Mouse (Mus musculus) C2C12 (cell line): Measurements from ENCODE around the gene Pccb.

ENCODE experiments used
- CEBPB ChIP-seq: IDR thresholded peaks from one replicate; pipeline ENCODE4 v1.6.1; 2011; ENCODE audit warnings: low read depth, mild to moderate bottlenecking, control low read depth, moderate library complexity
- CTCF ChIP-seq: IDR thresholded peaks from one replicate; pipeline ENCODE4 v1.5.1; 2011; ENCODE audit not compliant: control insufficient read depth, insufficient read depth, insufficient read length
- FOSL1 ChIP-seq: IDR thresholded peaks from one replicate; pipeline ENCODE4 v1.8.0; 2011; ENCODE audit warnings: mild to moderate bottlenecking, low read length; ENCODE audit not compliant: poor library complexity, insufficient read depth, severe bottlenecking
- MAX ChIP-seq: IDR thresholded peaks from one replicate; pipeline ENCODE4 v1.6.1; 2011; ENCODE audit warnings: mild to moderate bottlenecking, control low read depth
- MYOD1 ChIP-seq: IDR thresholded peaks from one replicate; pipeline ENCODE4 v1.6.1; 2011; ENCODE audit warnings: low read depth; ENCODE audit not compliant: control insufficient read depth, insufficient read length
- MYOG ChIP-seq: IDR thresholded peaks from one replicate; pipeline ENCODE4 v1.6.1; 2011; ENCODE audit not compliant: control insufficient read depth, insufficient read length; ENCODE audit errors: extremely low read depth
- USF1 ChIP-seq: IDR thresholded peaks from one replicate; pipeline ENCODE4 v1.6.1; 2011; ENCODE audit warnings: low read depth, mild to moderate bottlenecking, control low read depth, moderate library complexity

DNA sequence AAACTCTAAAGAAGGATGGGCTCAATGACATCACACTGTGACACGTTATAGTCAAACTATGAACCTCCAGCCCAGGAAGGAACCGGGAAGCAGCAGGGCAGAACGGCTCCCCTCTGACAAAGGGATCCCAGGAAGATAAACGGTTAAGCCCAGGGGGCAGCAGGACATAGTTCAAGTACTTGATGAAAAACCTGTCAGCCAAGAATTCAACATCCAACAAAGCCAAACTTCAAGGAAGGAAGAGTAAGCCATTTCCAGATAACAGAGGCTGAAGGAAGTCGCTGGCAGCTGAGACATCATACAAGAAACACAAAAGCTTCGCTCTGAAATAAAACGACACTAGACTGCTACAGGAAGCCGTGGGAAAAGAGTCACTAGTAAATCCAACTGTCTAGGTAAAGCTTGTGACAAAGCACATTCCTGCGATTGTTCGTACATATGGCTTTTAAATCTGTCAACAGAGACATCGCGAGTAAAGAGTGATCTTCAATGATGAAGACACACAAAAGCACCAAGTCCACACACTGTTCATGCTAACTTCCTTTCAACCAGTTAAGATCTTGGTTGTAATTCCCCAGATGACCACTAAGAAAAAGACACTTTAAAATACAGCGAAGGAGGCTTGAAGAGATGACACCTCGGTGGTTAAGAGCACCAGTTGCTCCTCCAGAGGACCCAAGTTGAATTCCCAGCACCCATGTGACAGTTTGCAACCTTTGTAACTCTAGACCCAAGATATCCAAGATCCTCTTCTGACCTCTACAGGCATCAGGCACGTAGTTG is 16.8 kb downstream of the Pccb start:
- no peak for TF ChIP-seq FOSL1
- no peak for TF ChIP-seq CTCF
- TF ChIP-seq USF1: no peak
- no peak for TF ChIP-seq MYOD1
- no peak for TF ChIP-seq MAX
- no peak for TF ChIP-seq MYOG
- TF ChIP-seq CEBPB: no peak
